Comparison of ENCODE assay signal across 10 mouse cellular contexts in the genomic region with DNA sequence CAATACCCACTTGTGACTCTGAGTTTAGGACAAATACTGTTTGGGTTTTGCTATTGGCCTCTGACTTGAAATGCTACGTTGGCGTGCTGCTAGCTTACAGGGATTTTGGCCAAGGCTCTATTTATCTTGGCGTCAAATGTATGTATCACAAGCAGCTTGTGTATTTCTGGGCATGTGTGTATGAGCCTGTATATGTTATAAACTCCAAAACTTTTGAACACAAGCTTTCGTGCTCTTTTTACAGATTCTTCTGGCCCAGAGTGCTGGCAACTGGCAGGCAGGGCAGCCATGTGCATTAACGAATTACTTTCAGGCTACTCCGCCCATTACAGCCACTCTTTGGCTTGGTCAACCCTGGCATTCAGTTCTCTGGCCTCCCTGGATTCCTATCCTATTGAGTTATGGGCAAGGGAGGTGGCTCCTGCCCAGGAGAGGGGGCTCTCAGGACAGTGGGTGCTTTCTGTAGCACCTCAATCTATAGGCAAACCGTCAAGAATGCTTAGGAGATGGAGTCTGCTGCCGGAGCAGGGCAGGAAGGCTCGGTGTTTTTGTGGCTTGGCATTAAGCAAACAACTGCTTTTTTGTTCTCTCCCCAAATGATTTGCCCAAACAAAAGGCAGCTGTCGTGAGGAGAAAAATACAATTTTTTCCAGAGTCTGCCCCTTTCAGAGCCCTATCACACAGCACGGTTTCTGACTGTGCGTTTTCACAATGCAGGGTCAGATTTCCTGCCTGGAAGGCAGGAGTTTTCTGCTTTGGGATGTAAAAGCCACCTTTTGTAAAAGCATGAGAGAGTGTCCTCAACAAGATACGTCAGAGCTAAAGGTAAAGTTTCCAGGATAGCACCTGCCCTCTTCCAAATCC.
DNase-seq lines count a peak whose midpoint lies in the region; ATAC-seq and TF ChIP-seq lines count a peak whose summit lies in the region.
"Had no signal": no experiment of that assay in that cellular context is flagged by ENCODE, and none has a peak within 500 bp of the region (broad histone marks: within the 10 kb centered on the region; RNA-seq: fewer than 3 reads in every experiment).

No protein-coding gene starts in this region.

- H3K4me3 ChIP-seq in hindbrain, postnatal 0 days (ENCODE audit: low read length), result no peak overlapping the region
- no peak overlapping the region for H3K4me3 ChIP-seq in hindbrain, embryonic 12.5 days
- H3K4me3 ChIP-seq in forebrain, postnatal 0 days (ENCODE audit: low read depth, low read length), result no peak overlapping the region
- no peak overlapping the region for H3K4me3 ChIP-seq in liver, postnatal 0 days (ENCODE audit: low read depth, low read length)
- H3K4me3 ChIP-seq: intestine, embryonic 15.5 days had no signal

- H3K4me2 ChIP-seq in hindbrain, postnatal 0 days (ENCODE audit: low read depth, low read length), result no peak overlapping the region
- no peak overlapping the region for H3K4me2 ChIP-seq in hindbrain, embryonic 12.5 days (replicated peaks)
- no peak overlapping the region for H3K4me2 ChIP-seq in forebrain, postnatal 0 days (ENCODE audit: low read depth)
- no peak overlapping the region for H3K4me2 ChIP-seq in liver, postnatal 0 days (ENCODE audit: low read depth, low read length)
- H3K4me2 ChIP-seq: intestine, embryonic 15.5 days had no signal

- H3K27ac ChIP-seq in hindbrain, postnatal 0 days, result no peak overlapping the region
- no peak overlapping the region for H3K27ac ChIP-seq in hindbrain, embryonic 12.5 days
- no peak overlapping the region for H3K27ac ChIP-seq in forebrain, postnatal 0 days (ENCODE audit: low read depth, low read length)
- H3K27ac ChIP-seq in liver, postnatal 0 days (ENCODE audit: low read depth), result no peak overlapping the region
- H3K27ac ChIP-seq: intestine, embryonic 15.5 days had no signal

- 43% methylated on average over 13 of the region's 13 CpGs for WGBS in hindbrain, postnatal 0 days
- WGBS in hindbrain, embryonic 12.5 days, result 43% methylated on average over 13 of the region's 13 CpGs
- WGBS in forebrain, postnatal 0 days, result 31% methylated on average over 13 of the region's 13 CpGs
- whole genome bisulfite sequencing in liver, postnatal 0 days (ENCODE audit: insufficient replicate concordance), result 63% methylated on average over 13 of the region's 13 CpGs

- peak; percentile 9 for DNase-seq in hindbrain, postnatal 0 days (ENCODE audit: low spot score)
- peak; percentile 44 for DNase-seq in 3134 (ENCODE audit: extremely low read depth, insufficient read length, low spot score)
- peak; percentile 28 for DNase-seq in brain, embryonic 14.5 days (ENCODE audit: low read depth)
- DNase-seq in forebrain, postnatal 0 days, result peak; percentile 8
- no peak for DNase-seq in liver, postnatal 0 days
- no peak for DNase-seq in adrenal gland, postnatal 14 days
- DNase-seq: gastrocnemius, postnatal 36 days; right cerebral cortex, postnatal 14 days had no signal

- no peak overlapping the region for H3K9ac ChIP-seq in hindbrain, postnatal 0 days (replicated peaks; ENCODE audit: low read length)
- no peak overlapping the region for H3K9ac ChIP-seq in hindbrain, embryonic 12.5 days
- H3K9ac ChIP-seq in forebrain, postnatal 0 days, result no peak overlapping the region
- H3K9ac ChIP-seq in liver, postnatal 0 days (replicated peaks), result no peak overlapping the region
- H3K9ac ChIP-seq: intestine, embryonic 15.5 days had no signal

- no peaks in the 10 kb centered on the region for H3K9me3 ChIP-seq in hindbrain, postnatal 0 days (ENCODE audit: low read length)
- no peaks in the 10 kb centered on the region for H3K9me3 ChIP-seq in hindbrain, embryonic 12.5 days (replicated peaks)
- H3K9me3 ChIP-seq in forebrain, postnatal 0 days (ENCODE audit: low read length), result no peaks in the 10 kb centered on the region
- H3K9me3 ChIP-seq in liver, postnatal 0 days (ENCODE audit: low read length), result no peaks in the 10 kb centered on the region
- H3K9me3 ChIP-seq: intestine, embryonic 15.5 days had no signal

- no peak for TF ChIP-seq EP300 in liver, postnatal 0 days (IDR thresholded peaks at IDR 0.05; ENCODE audit: low read depth)

- no peak for ATAC-seq in hindbrain, postnatal 0 days
- no peak for ATAC-seq in hindbrain, embryonic 12.5 days (ENCODE audit: low FRiP score)
- ATAC-seq in forebrain, postnatal 0 days, result no peak
- no peak for ATAC-seq in liver, postnatal 0 days
- ATAC-seq: intestine, embryonic 15.5 days had no signal

- H3K36me3 ChIP-seq in hindbrain, postnatal 0 days (ENCODE audit: insufficient read depth, low read length), result no peaks in the 10 kb centered on the region
- H3K36me3 ChIP-seq in hindbrain, embryonic 12.5 days, result no peaks in the 10 kb centered on the region
- H3K36me3 ChIP-seq in forebrain, postnatal 0 days (ENCODE audit: insufficient read depth), result no peaks in the 10 kb centered on the region
- H3K36me3 ChIP-seq in liver, postnatal 0 days (replicated peaks; ENCODE audit: insufficient read depth, low read length), result no peaks in the 10 kb centered on the region
- H3K36me3 ChIP-seq: intestine, embryonic 15.5 days had no signal

- H3K4me1 ChIP-seq in hindbrain, postnatal 0 days (ENCODE audit: insufficient read depth, low read length), result no peaks in the 10 kb centered on the region
- peaks cover 17% of the 10 kb centered on the region for H3K4me1 ChIP-seq in hindbrain, embryonic 12.5 days
- peaks cover 4% of the 10 kb centered on the region; the same call in 1 of the 2 replicates for H3K4me1 ChIP-seq in forebrain, postnatal 0 days (ENCODE audit: insufficient read depth)
- no peaks in the 10 kb centered on the region for H3K4me1 ChIP-seq in liver, postnatal 0 days (ENCODE audit: insufficient read depth)
- H3K4me1 ChIP-seq: intestine, embryonic 15.5 days had no signal

- TF ChIP-seq CTCF in hindbrain, postnatal 0 days (IDR thresholded peaks at IDR 0.05; ENCODE audit: low read depth), result no peak
- TF ChIP-seq CTCF in brain, embryonic 14.5 days (IDR thresholded peaks at IDR 0.05; ENCODE audit: borderline replicate concordance, extremely low read depth, insufficient read depth, insufficient read length), result no peak
- TF ChIP-seq CTCF in forebrain, postnatal 0 days (IDR thresholded peaks at IDR 0.05; ENCODE audit: low read depth), result no peak
- no peak for TF ChIP-seq CTCF in liver, postnatal 0 days (IDR thresholded peaks at IDR 0.05; ENCODE audit: low read depth)

- TF ChIP-seq POLR2A in brain, embryonic 14.5 days (IDR thresholded peaks at IDR 0.05; ENCODE audit: borderline replicate concordance, extremely low read depth, insufficient read depth, insufficient read length, poor library complexity, severe bottlenecking), result no peak

- H3K27me3 ChIP-seq in hindbrain, postnatal 0 days (ENCODE audit: insufficient read depth, low read length), result no peaks in the 10 kb centered on the region
- H3K27me3 ChIP-seq in hindbrain, embryonic 12.5 days, result no peaks in the 10 kb centered on the region
- H3K27me3 ChIP-seq in forebrain, postnatal 0 days (ENCODE audit: insufficient read depth, low read length), result no peaks in the 10 kb centered on the region
- no peaks in the 10 kb centered on the region for H3K27me3 ChIP-seq in liver, postnatal 0 days (ENCODE audit: insufficient read depth, low read length)
- H3K27me3 ChIP-seq: intestine, embryonic 15.5 days had no signal

Comparison
In these comparisons a context has a peak if more than half of its experiments do, and no peak if none do; other contexts are left out.
1. DNase-seq: peak in hindbrain, postnatal 0 days (single experiment), 3134 (single experiment), brain, embryonic 14.5 days (single experiment) and forebrain, postnatal 0 days (single experiment); none in liver, postnatal 0 days (single experiment) and adrenal gland, postnatal 14 days (single experiment).